Mouse (Mus musculus): Measurements from ENCODE around the gene Unc13a. TPM values are rescaled to one million over a fixed set of nuclear protein-coding genes. Genes with fewer than 3 reads are reported as not detected.

Unc13a gene
- polyA plus RNA-seq, 1 experiment from 2014 or later: 20.6 TPM

DNA sequence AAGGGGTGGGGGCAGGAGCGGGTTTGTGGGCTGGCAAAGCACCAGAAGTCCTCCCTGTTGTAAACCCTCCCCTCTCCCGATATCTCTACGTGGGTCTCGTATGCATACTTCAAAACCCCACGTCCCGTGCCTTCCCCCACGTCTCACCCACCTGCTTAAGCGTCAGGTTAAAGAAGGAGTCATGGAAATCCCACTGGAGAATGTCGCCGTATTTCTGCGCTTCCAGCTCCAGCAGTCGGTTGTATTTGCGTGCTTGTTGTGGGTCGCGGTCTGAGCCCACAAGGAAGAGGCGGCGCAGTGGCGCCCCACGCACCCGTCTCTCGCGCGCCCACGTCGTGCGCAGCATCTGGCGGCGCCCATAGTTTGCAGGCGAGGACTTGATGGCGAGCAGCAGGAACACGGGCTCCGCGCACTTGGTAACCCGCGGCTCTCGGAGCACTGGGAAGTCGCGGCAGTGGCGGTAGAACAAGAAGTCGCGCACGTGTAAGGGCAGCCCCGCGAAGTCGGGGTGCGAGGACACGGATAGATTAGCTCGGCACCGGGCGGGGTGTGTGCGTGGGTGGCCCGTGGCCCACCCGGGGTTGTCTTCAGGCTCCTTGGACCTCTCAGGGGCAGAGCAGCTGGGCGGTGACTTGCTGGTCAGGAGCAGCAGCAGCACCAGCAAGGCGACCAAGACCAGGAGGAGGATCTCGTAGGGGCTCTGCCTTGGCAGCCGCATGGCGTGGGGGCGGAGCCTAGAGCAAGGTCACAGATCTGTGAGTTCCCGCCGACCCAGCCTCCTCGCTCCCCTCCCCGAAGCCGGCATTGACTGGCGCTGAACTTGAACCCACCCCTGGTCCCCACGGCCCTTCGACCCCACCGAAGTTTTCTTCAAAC, 21.8 kb upstream of the Unc13a start:
- Histone ChIP-seq H3K9me3 (ENCODE audit: control insufficient read depth, low read length) (no peaks in the 10 kb centered on the region), H3K27ac (ENCODE audit: low read depth, low read length) (no peak overlapping the region), H3K9ac (replicated peaks; ENCODE audit: low read depth, low read length) (no peak overlapping the region), H3K4me2 (ENCODE audit: low read depth, low read length) (peak overlapping the region; percentile 23; the same call in 1 of the 2 replicates), H3K4me3 (ENCODE audit: low read depth, low read length) (no peak overlapping the region; the same call in 1 of the 2 replicates), H3K36me3 (ENCODE audit: control insufficient read depth, insufficient read depth, low read length) (no peaks in the 10 kb centered on the region), H3K27me3 (ENCODE audit: control insufficient read depth, insufficient read depth, low read length) (peaks cover 66% of the 10 kb centered on the region), H3K4me1 (ENCODE audit: control insufficient read depth, insufficient read depth, low read length) (no peaks in the 10 kb centered on the region)
- 7% methylated on average over 68 of the region's 68 CpGs for WGBS
- ATAC-seq (ENCODE audit: low read depth): peak; percentile 39

DNA sequence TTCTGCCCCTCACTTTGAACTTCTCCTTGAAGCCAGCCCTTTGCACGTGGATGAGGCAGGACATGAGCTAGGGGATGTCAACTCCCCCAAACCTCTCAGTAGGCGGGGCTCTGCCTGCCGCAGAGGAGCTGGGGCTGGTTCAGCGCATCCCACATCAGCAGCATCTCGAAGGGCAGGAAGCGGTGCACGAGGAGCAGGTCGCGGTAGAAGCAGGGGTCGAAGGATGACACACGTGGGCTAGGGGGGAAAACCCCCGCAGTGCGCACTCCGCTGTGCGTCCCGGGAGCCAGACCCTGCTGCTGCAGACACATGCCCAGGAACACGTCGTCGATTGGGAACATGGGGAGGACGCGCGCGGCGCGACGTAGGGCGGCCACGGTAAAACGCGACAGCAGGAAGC, 21.0 kb upstream of the Unc13a start:
- Histone ChIP-seq H3K4me3 (ENCODE audit: low read depth, low read length) (no peak overlapping the region), H3K9ac (replicated peaks; ENCODE audit: low read depth, low read length) (no peak overlapping the region), H3K4me2 (ENCODE audit: low read depth, low read length) (no peak overlapping the region), H3K27ac (ENCODE audit: low read depth, low read length) (no peak overlapping the region), H3K36me3 (ENCODE audit: control insufficient read depth, insufficient read depth, low read length) (no peaks in the 10 kb centered on the region), H3K4me1 (ENCODE audit: control insufficient read depth, insufficient read depth, low read length) (no peaks in the 10 kb centered on the region), H3K9me3 (ENCODE audit: control insufficient read depth, low read length) (no peaks in the 10 kb centered on the region), H3K27me3 (ENCODE audit: control insufficient read depth, insufficient read depth, low read length) (peaks cover 75% of the 10 kb centered on the region)
- WGBS: 2% methylated on average over 30 of the region's 30 CpGs
- no peak for ATAC-seq (ENCODE audit: low read depth)

- H3K4me1 ChIP-seq (ENCODE audit: control insufficient read depth, insufficient read depth, low read length): no peaks in the 10 kb centered on the region
- peaks cover 94% of the 10 kb centered on the region for H3K27me3 ChIP-seq (ENCODE audit: control insufficient read depth, insufficient read depth, low read length)
- H3K9ac ChIP-seq (replicated peaks; ENCODE audit: low read depth, low read length): no peak within 1 kb of the TSS
- no peak for ATAC-seq (ENCODE audit: low read depth)
- H3K27ac ChIP-seq (ENCODE audit: low read depth, low read length): no peak within 1 kb of the TSS
- no peaks in the 10 kb centered on the region for H3K9me3 ChIP-seq (ENCODE audit: control insufficient read depth, low read length)
- no peak within 1 kb of the TSS for H3K4me2 ChIP-seq (ENCODE audit: low read depth, low read length)
- 1% methylated on average over 33 of the region's 33 CpGs for WGBS
- H3K36me3 ChIP-seq (ENCODE audit: control insufficient read depth, insufficient read depth, low read length): no peaks in the 10 kb centered on the region
- H3K4me3 ChIP-seq (ENCODE audit: low read depth, low read length): no peak within 1 kb of the TSS
Measured at GRCm38 (mm10) chr8:71689028-71689427, 17.5 kb upstream of the Unc13a start, which contains the start of gene Insl3. TSS of gene Insl3 (plus strand) at chr8:71689214.

GRCm38 (mm10) chr8:71687616-71688015, 16.1 kb upstream of the Unc13a start:
- Histone ChIP-seq H3K4me2 (ENCODE audit: low read depth, low read length) (no peak overlapping the region), H3K4me3 (ENCODE audit: low read depth, low read length) (no peak overlapping the region), H3K27ac (ENCODE audit: low read depth, low read length) (no peak overlapping the region), H3K27me3 (ENCODE audit: control insufficient read depth, insufficient read depth, low read length) (peaks cover 95% of the 10 kb centered on the region), H3K36me3 (ENCODE audit: control insufficient read depth, insufficient read depth, low read length) (no peaks in the 10 kb centered on the region), H3K9ac (replicated peaks; ENCODE audit: low read depth, low read length) (no peak overlapping the region), H3K4me1 (ENCODE audit: control insufficient read depth, insufficient read depth, low read length) (no peaks in the 10 kb centered on the region), H3K9me3 (ENCODE audit: control insufficient read depth, low read length) (no peaks in the 10 kb centered on the region)
- no peak for ATAC-seq (ENCODE audit: low read depth)
- 5% methylated on average over 8 of the region's 8 CpGs for WGBS

GRCm38 (mm10) chr8:71686143-71686734, 14.7 kb upstream of the Unc13a start:
- WGBS: 1% methylated on average over 23 of the region's 23 CpGs
- Histone ChIP-seq H3K4me2 (ENCODE audit: low read depth, low read length) (peak overlapping the region; percentile 55), H3K4me1 (ENCODE audit: control insufficient read depth, insufficient read depth, low read length) (no peaks in the 10 kb centered on the region), H3K9me3 (ENCODE audit: control insufficient read depth, low read length) (no peaks in the 10 kb centered on the region), H3K9ac (replicated peaks; ENCODE audit: low read depth, low read length) (peak overlapping the region; percentile 51), H3K27ac (ENCODE audit: low read depth, low read length) (no peak overlapping the region), H3K36me3 (ENCODE audit: control insufficient read depth, insufficient read depth, low read length) (no peaks in the 10 kb centered on the region), H3K27me3 (ENCODE audit: control insufficient read depth, insufficient read depth, low read length) (peaks cover 95% of the 10 kb centered on the region), H3K4me3 (ENCODE audit: low read depth, low read length) (peak overlapping the region; percentile 35)
- ATAC-seq (ENCODE audit: low read depth): peak; percentile 50

DNA sequence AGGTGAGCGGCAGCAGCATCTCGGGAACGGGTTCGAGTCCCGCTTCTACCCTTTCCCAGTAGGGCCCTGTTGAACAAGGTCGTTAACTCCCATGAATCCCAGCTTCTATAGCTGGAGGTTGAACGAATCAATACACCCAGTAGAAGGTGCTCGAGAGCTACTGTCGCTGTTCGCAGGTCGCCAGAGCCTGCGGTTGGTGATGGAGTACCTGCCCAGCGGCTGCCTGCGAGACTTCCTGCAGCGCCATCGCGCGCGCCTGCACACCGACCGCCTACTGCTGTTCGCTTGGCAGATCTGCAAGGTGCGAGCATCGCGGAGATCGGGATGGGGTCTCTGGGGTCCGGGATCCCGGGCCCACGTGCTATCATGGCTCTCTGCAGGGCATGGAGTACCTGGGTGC, 14.0 kb upstream of the Unc13a start:
- Histone ChIP-seq H3K9ac (replicated peaks; ENCODE audit: low read depth, low read length) (peak overlapping the region; percentile 51), H3K4me3 (ENCODE audit: low read depth, low read length) (peak overlapping the region; percentile 35), H3K9me3 (ENCODE audit: control insufficient read depth, low read length) (no peaks in the 10 kb centered on the region), H3K4me2 (ENCODE audit: low read depth, low read length) (peak overlapping the region; percentile 55), H3K27ac (ENCODE audit: low read depth, low read length) (no peak overlapping the region), H3K36me3 (ENCODE audit: control insufficient read depth, insufficient read depth, low read length) (no peaks in the 10 kb centered on the region), H3K4me1 (ENCODE audit: control insufficient read depth, insufficient read depth, low read length) (no peaks in the 10 kb centered on the region), H3K27me3 (ENCODE audit: control insufficient read depth, insufficient read depth, low read length) (peaks cover 96% of the 10 kb centered on the region)
- WGBS: 3% methylated on average over 29 of the region's 29 CpGs
- ATAC-seq (ENCODE audit: low read depth): peak; percentile 42

- Histone ChIP-seq H3K9ac (replicated peaks; ENCODE audit: low read depth, low read length) (no peak overlapping the region), H3K4me3 (ENCODE audit: low read depth, low read length) (no peak overlapping the region), H3K4me1 (ENCODE audit: control insufficient read depth, insufficient read depth, low read length) (no peaks in the 10 kb centered on the region), H3K9me3 (ENCODE audit: control insufficient read depth, low read length) (no peaks in the 10 kb centered on the region), H3K27me3 (ENCODE audit: control insufficient read depth, insufficient read depth, low read length) (peaks cover 93% of the 10 kb centered on the region), H3K27ac (ENCODE audit: low read depth, low read length) (no peak overlapping the region), H3K4me2 (ENCODE audit: low read depth, low read length) (no peak overlapping the region), H3K36me3 (ENCODE audit: control insufficient read depth, insufficient read depth, low read length) (no peaks in the 10 kb centered on the region)
- no peak for ATAC-seq (ENCODE audit: low read depth)
- WGBS: 16% methylated on average over 10 of the region's 10 CpGs
Measured at GRCm38 (mm10) chr8:71684701-71685100, 13.1 kb upstream of the Unc13a start.

- Histone ChIP-seq H3K36me3 (ENCODE audit: control insufficient read depth, insufficient read depth, low read length) (no peaks in the 10 kb centered on the region), H3K9ac (replicated peaks; ENCODE audit: low read depth, low read length) (no peak overlapping the region), H3K27me3 (ENCODE audit: control insufficient read depth, insufficient read depth, low read length) (peaks cover 91% of the 10 kb centered on the region), H3K4me1 (ENCODE audit: control insufficient read depth, insufficient read depth, low read length) (no peaks in the 10 kb centered on the region), H3K4me2 (ENCODE audit: low read depth, low read length) (no peak overlapping the region), H3K9me3 (ENCODE audit: control insufficient read depth, low read length) (no peaks in the 10 kb centered on the region), H3K27ac (ENCODE audit: low read depth, low read length) (no peak overlapping the region), H3K4me3 (ENCODE audit: low read depth, low read length) (no peak overlapping the region)
- WGBS: 64% methylated on average over 12 of the region's 12 CpGs
- ATAC-seq (ENCODE audit: low read depth): no peak
Measured at GRCm38 (mm10) chr8:71682832-71683231, 11.3 kb upstream of the Unc13a start.

DNA sequence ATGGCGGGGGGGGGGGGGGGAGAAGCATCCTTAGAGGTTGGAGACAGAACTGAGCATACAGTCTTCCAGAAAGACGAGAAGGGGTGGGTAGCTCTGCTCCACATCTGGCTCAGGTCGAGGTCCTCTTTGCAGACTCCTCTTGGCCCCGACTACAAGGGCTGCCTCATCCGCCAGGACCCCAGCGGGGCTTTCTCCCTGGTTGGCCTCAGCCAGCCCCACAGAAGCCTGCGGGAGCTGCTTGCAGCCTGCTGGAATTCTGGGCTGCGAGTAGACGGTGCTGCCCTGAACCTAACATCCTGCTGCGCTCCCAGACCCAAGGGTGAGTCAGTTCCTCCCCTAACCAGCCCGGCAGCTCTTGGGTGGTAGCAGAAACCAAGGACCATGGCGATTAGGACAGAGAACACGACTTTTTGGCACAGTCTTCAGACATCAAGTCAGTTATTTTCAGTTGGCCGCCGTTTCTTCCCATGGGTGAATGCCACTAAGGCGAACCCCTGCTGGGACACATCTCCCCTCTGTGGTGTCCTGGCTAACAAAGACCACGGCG, 9.9 kb upstream of the Unc13a start:
- ATAC-seq (ENCODE audit: low read depth): no peak
- Histone ChIP-seq H3K4me2 (ENCODE audit: low read depth, low read length) (no peak overlapping the region; the same call in 1 of the 2 replicates), H3K36me3 (ENCODE audit: control insufficient read depth, insufficient read depth, low read length) (no peaks in the 10 kb centered on the region), H3K9me3 (ENCODE audit: control insufficient read depth, low read length) (no peaks in the 10 kb centered on the region), H3K27me3 (ENCODE audit: control insufficient read depth, insufficient read depth, low read length) (peaks cover 82% of the 10 kb centered on the region), H3K4me3 (ENCODE audit: low read depth, low read length) (no peak overlapping the region), H3K27ac (ENCODE audit: low read depth, low read length) (no peak overlapping the region), H3K9ac (replicated peaks; ENCODE audit: low read depth, low read length) (no peak overlapping the region), H3K4me1 (ENCODE audit: control insufficient read depth, insufficient read depth, low read length) (no peaks in the 10 kb centered on the region)
- 3% methylated on average over 18 of the region's 18 CpGs for WGBS
